Mouse (Mus musculus) activated CD4-positive, CD25-positive, alpha-beta regulatory T cell, adult 4 months (primary cell): ENCODE results near the gene Spi1. TPM values are rescaled to one million over a fixed set of nuclear protein-coding genes. Genes with fewer than 3 reads are reported as not detected.
A peak's percentile ranks its signal among the peaks of the same experiment; 100 is the strongest.
"Not testable (repeated sequence)": the region's sequence is repeated elsewhere in the genome, so short reads cannot be mapped to it uniquely, and the experiment has no call there.

ENCODE experiments used
- ATAC-seq: one replicate; pipeline ENCODE4 v1.8.0; 2017
- polyA plus RNA-seq, 2 experiments: library from polyadenylated mRNA; unstranded; fragments of 100-300 nt; shearing (Covaris generic); gene quantifications; one replicate each; pipeline ENCODE4 v1.2.1; 2017

Gene Spi1
- polyA plus RNA-seq, 2 experiments from 2014 or later, result not detected

- no peak for ATAC-seq
Observed at GRCm38 (mm10) chr2:91097015-91097414, 14.8 kb downstream of the Spi1 start.

GRCm38 (mm10) chr2:91098156-91098555 is 16.0 kb downstream of the Spi1 start:
- ATAC-seq, result no peak

- peak; percentile 93 for ATAC-seq
Observed at GRCm38 (mm10) chr2:91101124-91101740, 19.0 kb downstream of the Spi1 start.

GRCm38 (mm10) chr2:91108156-91108555 is 26.0 kb downstream of the Spi1 start:
- no peak for ATAC-seq

- no peak for ATAC-seq
Observed at GRCm38 (mm10) chr2:91109241-91109640, 27.1 kb downstream of the Spi1 start.

- no peak for ATAC-seq
Observed at GRCm38 (mm10) chr2:91109807-91110385, 27.7 kb downstream of the Spi1 start.

- ATAC-seq, result no peak
Observed at GRCm38 (mm10) chr2:91110429-91110828, 28.2 kb downstream of the Spi1 start.

GRCm38 (mm10) chr2:91111832-91112231 is 29.6 kb downstream of the Spi1 start:
- not testable (repeated sequence) for ATAC-seq

GRCm38 (mm10) chr2:91112491-91112890 is 30.3 kb downstream of the Spi1 start:
- ATAC-seq, result no peak

GRCm38 (mm10) chr2:91113334-91113733 is 31.1 kb downstream of the Spi1 start:
- ATAC-seq, result no peak

GRCm38 (mm10) chr2:91113852-91114251 is 31.7 kb downstream of the Spi1 start:
- no peak for ATAC-seq

GRCm38 (mm10) chr2:91114781-91115577 is 32.8 kb downstream of the Spi1 start:
- no peak for ATAC-seq

- no peak for ATAC-seq
Observed at GRCm38 (mm10) chr2:91115578-91115970, 33.4 kb downstream of the Spi1 start.

- ATAC-seq, result no peak
Observed at GRCm38 (mm10) chr2:91116842-91117241, 34.7 kb downstream of the Spi1 start.

- no peak for ATAC-seq
Observed at GRCm38 (mm10) chr2:91117585-91118275, 35.5 kb downstream of the Spi1 start, which contains the start of gene Mybpc3. Gene Mybpc3 (plus strand): TSS chr2:91118144.

- no peak for ATAC-seq
Observed at GRCm38 (mm10) chr2:91118647-91119046, 36.5 kb downstream of the Spi1 start.

- ATAC-seq, result no peak
Observed at GRCm38 (mm10) chr2:91119061-91119460, 36.9 kb downstream of the Spi1 start.

- ATAC-seq, result no peak
Observed at GRCm38 (mm10) chr2:91119551-91119950, 37.4 kb downstream of the Spi1 start.

GRCm38 (mm10) chr2:91120261-91120671 is 38.1 kb downstream of the Spi1 start:
- no peak for ATAC-seq

- no peak for ATAC-seq
Observed at GRCm38 (mm10) chr2:91121011-91121410, 38.8 kb downstream of the Spi1 start.

GRCm38 (mm10) chr2:91121497-91121896 is 39.3 kb downstream of the Spi1 start:
- ATAC-seq, result no peak

GRCm38 (mm10) chr2:91123521-91123920 is 41.3 kb downstream of the Spi1 start:
- ATAC-seq, result no peak

- no peak for ATAC-seq
Observed at GRCm38 (mm10) chr2:91125101-91125500, 42.9 kb downstream of the Spi1 start.
